Mouse (Mus musculus): Measurements from ENCODE around the gene Rab14.

Gene Rab14

GRCm38 (mm10) chr2:35199971-35200897 is 686 bp downstream of the Rab14 start:
- peak; percentile 59 for DNase-seq

GRCm38 (mm10) chr2:35199541-35199940 is 1.4 kb downstream of the Rab14 start:
- DNase-seq, result no peak

GRCm38 (mm10) chr2:35195626-35196544 is 5.0 kb downstream of the Rab14 start:
- DNase-seq, result no peak

- DNase-seq, result no peak
These were observed 6.9 kb downstream of the Rab14 start for GRCm38 (mm10) chr2:35193976-35194375.

GRCm38 (mm10) chr2:35188929-35189328 is 12.0 kb downstream of the Rab14 start:
- DNase-seq, result no peak

GRCm38 (mm10) chr2:35183115-35183673 is 17.7 kb downstream of the Rab14 start:
- no peak for DNase-seq

- DNase-seq, result no peak
These were observed 22.8 kb downstream of the Rab14 start for GRCm38 (mm10) chr2:35178153-35178552.

GRCm38 (mm10) chr2:35175281-35176065 is 25.4 kb downstream of the Rab14 start:
- DNase-seq, result no peak

GRCm38 (mm10) chr2:35174100-35174499 is 26.8 kb downstream of the Rab14 start:
- DNase-seq, result no peak

- DNase-seq, result no peak
These were observed 27.3 kb downstream of the Rab14 start for GRCm38 (mm10) chr2:35173666-35174065.

GRCm38 (mm10) chr2:35172246-35172645 is 28.7 kb downstream of the Rab14 start:
- DNase-seq, result no peak

GRCm38 (mm10) chr2:35171341-35171861 is 29.5 kb downstream of the Rab14 start:
- no peak for DNase-seq

- no peak for DNase-seq
These were observed 31.5 kb downstream of the Rab14 start for GRCm38 (mm10) chr2:35169452-35169851.

- DNase-seq, result no peak
These were observed 34.1 kb downstream of the Rab14 start for GRCm38 (mm10) chr2:35166816-35167215.

- no peak for DNase-seq
These were observed 35.5 kb downstream of the Rab14 start for GRCm38 (mm10) chr2:35165416-35165815.

- DNase-seq, result no peak
These were observed 37.5 kb downstream of the Rab14 start for GRCm38 (mm10) chr2:35163396-35163795.

GRCm38 (mm10) chr2:35161846-35162488 is 39.0 kb downstream of the Rab14 start:
- no peak for DNase-seq

GRCm38 (mm10) chr2:35160206-35160605 is 40.7 kb downstream of the Rab14 start:
- no peak for DNase-seq

GRCm38 (mm10) chr2:35158358-35158757 is 42.6 kb downstream of the Rab14 start:
- DNase-seq, result no peak

GRCm38 (mm10) chr2:35157836-35158235 is 43.1 kb downstream of the Rab14 start:
- DNase-seq, result no peak

GRCm38 (mm10) chr2:35156985-35157384 is 43.9 kb downstream of the Rab14 start:
- DNase-seq, result no peak
